Mouse (Mus musculus) fat pad, adult 2 months (tissue): ENCODE measurements around the gene Ube2r2.
A peak's percentile ranks its signal among the peaks of the same experiment; 100 is the strongest.

Source experiments
- DNase-seq: peaks from one replicate; pipeline ENCODE4 v3.0.0-alpha.2; 2011; ENCODE audit warnings: low read depth, low spot score; ENCODE audit errors: extremely low read depth

Ube2r2 gene

DNA sequence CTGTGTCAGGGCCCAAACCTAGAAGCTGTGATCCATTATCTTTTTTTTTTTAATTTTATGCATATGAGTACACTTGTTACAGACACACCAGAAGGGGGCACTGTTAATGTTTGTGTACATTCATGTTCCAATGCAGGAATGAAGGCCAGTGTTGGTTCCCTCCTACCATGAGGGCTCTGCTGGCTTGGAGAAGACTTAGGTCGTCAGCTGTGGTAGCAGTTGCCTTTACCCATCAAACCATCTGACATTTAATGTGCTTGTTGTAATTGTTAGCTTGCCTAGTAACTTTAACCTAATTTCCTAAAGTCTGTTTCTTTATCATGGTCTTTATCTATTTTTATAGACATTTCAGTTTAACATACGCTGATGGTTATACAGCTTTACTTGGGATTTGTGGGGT lies 35.4 kb downstream of the Ube2r2 start:
- DNase-seq: no peak

DNA sequence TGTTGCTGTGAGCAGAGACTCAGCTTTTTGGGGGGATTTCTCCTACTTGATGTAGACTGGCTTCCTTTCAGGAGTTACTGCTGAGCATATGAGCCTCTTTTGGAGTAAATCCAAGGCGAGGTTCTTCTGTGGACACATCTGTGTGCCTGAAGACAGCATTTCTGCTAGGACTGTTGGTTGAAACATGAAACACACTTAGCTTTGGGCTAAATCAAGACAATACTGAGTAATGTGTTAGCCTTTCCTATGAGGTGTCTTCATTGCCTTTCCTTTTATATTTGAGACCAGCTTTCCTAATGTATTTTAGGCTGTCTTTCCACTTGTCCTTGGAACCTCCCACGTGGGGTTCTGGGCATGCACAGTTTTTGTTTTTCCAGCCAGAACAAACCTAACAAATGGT lies 39.1 kb downstream of the Ube2r2 start:
- DNase-seq: no peak

DNA sequence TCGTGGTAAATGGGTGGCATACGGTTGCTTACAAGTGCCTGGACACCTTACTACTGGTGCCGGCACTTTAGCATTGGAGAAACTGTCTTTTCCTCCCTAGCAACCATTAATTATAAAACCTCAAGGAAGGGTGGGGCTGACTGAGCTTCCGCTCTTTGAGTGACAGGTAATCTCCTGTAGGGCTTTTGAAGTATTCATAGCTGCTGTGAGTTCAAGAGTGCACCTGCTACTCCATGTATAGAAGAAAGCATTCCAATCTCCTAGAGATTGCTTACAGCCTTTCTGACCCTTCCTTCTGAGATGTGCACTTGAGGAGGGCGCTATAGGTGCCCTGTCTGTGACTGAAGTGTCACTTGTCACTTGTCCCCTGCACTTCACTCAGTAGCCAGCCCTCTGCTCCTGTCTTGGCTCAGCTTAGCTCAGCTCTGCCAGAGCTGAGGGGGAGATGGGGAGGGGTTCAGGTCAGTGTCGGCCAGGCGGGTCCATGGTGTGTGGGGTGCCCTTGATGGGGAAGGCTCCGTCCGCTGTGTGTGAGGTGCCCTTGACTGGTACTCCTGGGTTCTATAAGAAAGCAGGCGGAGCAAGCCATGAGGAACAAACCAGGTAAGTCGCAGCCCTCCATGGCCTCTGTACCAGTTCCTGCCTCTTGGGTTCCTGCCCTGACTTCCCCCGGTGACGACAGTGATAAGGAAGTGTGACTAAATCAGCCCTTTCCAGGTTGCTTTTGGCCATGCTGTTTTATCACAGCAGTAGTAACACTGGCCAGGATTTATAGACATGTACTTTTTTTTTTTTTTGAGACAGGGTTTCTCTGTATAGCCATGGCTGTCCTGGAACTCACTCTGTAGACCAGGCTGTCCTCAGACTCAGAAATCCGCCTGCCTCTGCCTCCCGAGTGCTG lies 44.5 kb downstream of the Ube2r2 start:
- no peak for DNase-seq

DNA sequence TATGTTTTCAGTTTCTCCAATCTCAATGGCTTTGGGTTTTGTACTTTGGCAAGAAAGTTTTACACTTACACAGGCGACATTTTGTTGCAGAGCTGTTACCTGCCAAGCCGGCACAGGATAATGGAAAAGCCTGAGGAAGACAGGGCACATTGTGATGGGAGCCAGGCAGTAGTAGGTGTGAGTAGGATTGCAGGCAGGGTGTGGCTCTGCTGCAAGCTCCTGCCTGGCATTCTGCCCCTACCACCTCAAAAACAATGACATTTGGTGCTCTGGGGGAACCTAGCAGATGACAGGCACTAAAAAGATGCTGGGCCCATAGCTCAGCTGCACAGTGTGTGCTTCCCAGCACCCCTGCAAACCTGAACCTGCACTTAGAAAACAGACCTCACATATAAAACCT lies 54.3 kb downstream of the Ube2r2 start:
- no peak for DNase-seq

DNA sequence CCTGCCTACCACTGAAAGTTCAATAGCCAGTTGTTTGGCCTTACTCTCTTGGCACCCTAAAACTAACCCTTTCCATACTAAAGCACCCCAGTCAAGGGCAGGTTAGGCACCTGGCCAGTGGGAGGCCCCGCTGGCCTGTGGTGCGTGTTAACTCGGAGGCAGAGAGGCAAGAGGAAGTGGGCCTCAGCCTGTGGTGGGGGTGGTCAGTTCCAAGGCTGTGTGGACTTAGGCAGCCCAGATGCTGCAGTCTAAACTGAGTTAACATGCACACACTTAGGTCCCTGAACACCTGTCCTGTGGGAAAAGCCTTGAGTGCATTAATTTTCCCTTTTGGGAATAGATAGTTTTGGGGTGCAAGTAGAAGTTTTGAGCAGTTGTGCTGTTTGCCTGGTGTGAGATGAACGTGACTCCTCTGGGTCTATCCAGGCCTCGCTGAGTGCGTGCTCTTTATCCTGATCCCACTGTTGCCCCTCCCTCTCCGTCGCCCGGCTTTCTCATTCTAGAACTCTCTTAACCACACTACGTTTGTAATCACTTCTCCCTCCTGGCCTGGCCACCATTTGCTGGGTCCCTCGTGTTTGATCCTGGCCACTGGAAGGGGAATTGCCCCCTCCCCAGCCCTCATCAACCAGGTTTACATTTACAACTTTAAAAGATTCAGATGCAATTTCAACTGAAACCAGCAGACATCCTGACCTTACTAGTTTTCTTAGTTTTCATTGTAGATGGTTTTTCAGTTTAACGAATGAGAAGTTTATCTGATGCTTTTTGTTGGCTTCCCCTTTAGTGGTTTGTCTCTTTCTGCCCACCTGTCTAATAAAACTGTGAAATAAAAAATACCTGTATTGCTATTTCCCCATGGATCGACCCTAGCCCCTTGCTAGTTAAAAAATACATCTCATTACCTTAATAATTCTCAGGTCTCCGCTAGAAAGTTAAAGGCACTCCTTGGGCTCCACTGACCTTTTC lies 57.3 kb downstream of the Ube2r2 start:
- DNase-seq: no peak

DNA sequence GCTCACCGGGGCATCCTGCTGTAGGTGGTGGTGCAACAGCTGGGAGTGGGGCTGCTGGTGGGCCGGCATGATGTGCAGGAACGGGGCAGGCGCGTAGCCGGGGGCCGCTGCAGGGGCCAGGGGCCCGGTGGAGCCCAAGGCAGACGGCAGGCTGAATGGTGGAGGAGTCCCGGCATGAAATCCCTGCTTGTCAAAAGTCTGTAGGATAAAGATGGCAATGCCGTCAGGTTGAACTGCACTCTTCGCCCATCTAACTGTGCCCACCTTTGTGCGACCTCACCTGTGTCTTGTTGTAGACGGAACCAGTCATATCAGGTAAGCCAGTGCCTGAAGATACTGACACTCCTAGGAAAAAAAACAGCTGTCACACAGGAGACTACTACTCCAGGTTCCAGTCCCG lies 59.8 kb downstream of the Ube2r2 start:
- no peak for DNase-seq

DNA sequence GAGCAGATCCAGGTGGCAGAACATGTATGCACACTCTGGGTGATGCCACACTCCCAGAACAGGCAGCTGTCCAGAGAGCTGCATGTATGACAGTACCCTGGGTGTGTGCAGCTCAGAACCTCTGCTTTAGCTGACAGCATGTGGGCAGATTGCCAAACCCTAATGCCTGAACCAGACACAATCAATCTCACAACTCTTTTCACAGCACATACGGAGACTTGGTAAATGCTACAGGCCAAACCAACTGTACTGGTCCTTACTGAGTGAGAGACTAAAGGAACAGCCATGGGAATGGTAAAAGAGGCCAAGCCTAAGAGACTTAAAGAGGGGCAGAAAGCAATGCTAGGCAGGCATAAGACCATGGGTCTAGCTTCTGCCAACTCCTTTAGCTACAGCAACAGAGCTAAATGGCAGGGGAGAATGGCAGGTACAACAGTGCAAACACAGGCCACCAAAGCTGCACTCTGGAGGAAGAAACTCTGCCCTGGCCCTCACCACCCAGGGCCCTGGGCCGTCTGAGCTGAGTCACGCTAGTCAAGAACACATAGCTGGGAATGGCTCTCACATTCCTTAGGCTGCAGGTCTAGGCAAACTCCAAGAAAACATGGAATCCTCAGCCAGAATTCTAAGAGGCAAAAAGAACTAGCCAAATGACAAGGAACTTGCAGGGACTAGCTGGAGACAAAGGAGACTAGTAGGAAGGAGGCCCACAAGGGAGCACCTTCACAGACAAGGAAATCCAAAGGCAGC lies 61.5 kb downstream of the Ube2r2 start:
- DNase-seq: peak; percentile 56

DNA sequence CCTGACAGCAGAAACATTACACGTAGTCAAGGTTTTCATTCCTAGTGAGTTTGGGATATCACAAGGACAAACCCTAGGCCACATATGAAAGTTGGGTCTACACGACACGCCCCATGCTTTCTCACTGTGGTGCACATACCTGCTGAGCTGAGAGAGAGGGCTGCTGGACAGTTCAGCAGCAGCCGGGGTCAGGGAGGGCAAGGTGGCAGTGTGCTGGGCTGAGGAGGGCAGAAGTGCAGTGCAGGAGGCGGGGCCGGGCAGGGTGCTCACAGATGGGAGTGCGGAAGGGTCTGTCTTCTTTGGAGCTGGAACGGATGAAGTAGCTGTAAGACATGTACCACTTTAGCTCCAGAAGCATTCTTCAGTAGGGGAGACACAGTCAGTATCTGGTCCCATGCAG lies 66.6 kb downstream of the Ube2r2 start:
- DNase-seq: no peak

DNA sequence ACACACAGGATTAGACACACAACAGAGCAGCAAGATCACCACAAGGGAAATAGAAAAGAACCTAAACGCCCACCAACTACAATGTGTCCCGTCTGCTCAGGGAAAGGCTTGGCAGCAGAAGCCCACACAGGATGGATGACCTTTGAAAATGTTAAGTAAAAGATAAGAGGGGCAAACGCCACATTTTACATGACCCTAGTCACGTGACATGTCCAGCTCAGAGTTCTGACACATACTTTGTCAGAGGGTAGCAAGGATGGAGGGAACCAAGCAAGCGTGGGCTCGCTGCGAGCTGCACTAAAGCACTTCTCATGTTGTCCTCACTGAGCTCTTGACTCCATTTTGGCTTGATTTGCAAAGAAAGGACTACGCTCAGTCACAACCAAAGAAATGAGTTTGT lies 70.2 kb downstream of the Ube2r2 start:
- no peak for DNase-seq

DNA sequence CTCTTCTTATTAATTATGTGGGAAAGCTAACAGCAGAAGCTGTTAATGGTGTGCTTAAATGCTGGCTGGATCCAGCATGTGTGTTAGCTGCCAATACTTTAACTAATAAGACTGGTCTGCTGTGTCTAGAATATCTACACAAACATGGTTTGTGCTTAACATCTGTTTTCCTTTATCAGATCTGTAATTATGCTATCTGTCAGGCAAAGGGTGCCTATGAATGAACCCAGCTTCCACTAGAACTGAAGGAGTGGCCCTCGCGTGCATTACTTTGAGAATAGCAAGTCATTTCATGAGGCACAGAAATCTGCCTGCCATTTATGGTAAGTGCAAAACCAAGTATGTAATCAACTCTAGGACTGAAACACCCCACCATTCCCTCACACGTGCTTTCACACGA lies 72.5 kb downstream of the Ube2r2 start:
- DNase-seq: no peak

DNA sequence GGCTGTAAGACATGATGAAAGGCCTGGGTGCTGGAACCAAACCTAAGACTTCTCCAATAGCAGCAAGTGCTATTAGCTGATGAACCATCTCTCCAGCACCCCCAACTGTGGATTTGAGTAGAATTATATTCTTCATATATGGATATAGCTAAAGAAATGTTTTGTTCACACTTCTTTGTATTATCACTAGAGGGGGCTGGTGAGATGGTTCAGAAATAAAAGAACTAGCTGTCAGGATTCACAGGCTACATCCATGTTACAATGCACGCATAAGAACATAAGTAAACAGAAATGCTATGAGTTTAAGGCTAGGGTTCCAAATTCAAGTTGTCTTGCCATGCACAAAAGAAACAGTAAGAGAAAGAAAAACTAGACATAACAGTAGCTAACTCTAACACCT lies 89.9 kb downstream of the Ube2r2 start:
- no peak for DNase-seq

DNA sequence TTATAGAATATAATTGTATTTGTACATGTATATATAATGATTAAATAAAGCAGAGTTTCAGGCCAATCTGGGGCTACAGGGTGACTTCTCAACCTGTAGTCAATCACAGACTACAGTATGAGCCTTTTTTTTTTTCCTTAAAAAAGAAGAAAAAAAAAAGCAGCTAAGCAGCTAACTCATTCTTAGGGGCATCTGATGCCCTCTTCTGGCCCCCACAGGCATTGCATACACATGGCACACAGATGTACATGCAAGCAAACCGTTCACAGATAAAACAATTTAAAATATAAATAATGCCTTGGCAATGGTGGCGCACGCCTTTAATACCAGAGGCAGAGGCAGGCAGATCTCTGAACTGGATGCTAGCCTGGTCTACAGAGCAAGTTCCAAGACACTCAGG lies 90.8 kb downstream of the Ube2r2 start:
- DNase-seq: no peak

DNA sequence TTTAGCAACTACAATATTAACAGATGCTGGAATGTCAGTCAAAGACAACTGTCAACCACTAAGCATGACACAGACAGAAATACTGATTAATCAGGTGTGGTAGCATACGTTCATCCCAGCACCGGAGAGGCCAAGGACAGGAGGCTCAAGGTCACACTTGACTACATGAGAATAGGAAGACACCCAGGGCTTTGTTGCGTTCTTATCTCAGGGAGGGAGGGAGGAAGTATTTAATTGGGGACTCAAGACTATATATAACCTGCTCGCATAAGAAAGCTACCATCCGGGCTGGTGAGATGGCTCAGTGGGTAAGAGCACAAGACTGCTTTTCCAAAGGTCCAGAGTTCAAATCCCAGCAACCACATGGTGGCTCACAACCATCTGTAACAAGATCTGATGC lies 100.1 kb downstream of the Ube2r2 start:
- no peak for DNase-seq

DNA sequence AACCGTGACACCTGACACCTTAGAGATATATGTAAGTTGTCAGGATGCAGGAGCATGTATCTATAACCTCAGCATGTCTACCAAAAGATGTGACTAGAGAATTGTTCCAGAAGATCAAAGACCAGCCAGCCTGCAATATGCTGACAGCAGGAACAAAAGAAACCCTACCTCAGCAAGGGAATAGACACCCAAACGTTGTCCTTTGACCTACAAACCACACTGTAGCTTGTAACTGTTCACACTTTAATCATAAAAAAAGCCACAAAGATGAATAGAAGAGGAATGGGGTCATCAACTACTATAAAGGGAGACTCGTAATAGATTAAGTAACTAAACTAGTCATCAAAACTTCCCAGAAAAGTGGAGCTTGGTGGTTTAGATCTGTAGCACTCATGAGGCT lies 105.4 kb downstream of the Ube2r2 start:
- DNase-seq: no peak
